Mouse (Mus musculus) ovary, postnatal 10 days (tissue): ENCODE measurements around the gene Aoc1.
A peak's percentile ranks its signal among the peaks of the same experiment; 100 is the strongest.

Experiments used
- DNase-seq: peaks from one replicate; pipeline ENCODE4 v3.0.0; 2022; ENCODE audit warnings: low spot score

Gene Aoc1

GRCm38 (mm10) chr6:48912033-48912432 is 39.3 kb downstream of the Aoc1 start:
- no peak for DNase-seq

- no peak for DNase-seq
Measured at GRCm38 (mm10) chr6:48913587-48913986, 40.9 kb downstream of the Aoc1 start.

- DNase-seq: no peak
Measured at GRCm38 (mm10) chr6:48929595-48929994, 56.9 kb downstream of the Aoc1 start, which contains the start of gene 1600015I10Rik. 1600015I10Rik (plus strand) TSS chr6:48929895.

GRCm38 (mm10) chr6:48949596-48949995 is 76.9 kb downstream of the Aoc1 start:
- DNase-seq: no peak

- no peak for DNase-seq
Measured at GRCm38 (mm10) chr6:48950676-48951075, 78.0 kb downstream of the Aoc1 start.

- no peak for DNase-seq
Measured at GRCm38 (mm10) chr6:48951630-48952029, 78.9 kb downstream of the Aoc1 start.

- no peak for DNase-seq
Measured at GRCm38 (mm10) chr6:48953220-48953619, 80.5 kb downstream of the Aoc1 start.

- no peak for DNase-seq
Measured at GRCm38 (mm10) chr6:48954211-48954610, 81.5 kb downstream of the Aoc1 start.

GRCm38 (mm10) chr6:48954946-48955345 is 82.2 kb downstream of the Aoc1 start:
- peak; percentile 15 for DNase-seq

- DNase-seq: no peak
Measured at GRCm38 (mm10) chr6:48956785-48957184, 84.1 kb downstream of the Aoc1 start.

- no peak for DNase-seq
Measured at GRCm38 (mm10) chr6:48958053-48958452, 85.4 kb downstream of the Aoc1 start.
